ENCODE assay signal across 18 mouse cellular contexts in the genomic region with DNA sequence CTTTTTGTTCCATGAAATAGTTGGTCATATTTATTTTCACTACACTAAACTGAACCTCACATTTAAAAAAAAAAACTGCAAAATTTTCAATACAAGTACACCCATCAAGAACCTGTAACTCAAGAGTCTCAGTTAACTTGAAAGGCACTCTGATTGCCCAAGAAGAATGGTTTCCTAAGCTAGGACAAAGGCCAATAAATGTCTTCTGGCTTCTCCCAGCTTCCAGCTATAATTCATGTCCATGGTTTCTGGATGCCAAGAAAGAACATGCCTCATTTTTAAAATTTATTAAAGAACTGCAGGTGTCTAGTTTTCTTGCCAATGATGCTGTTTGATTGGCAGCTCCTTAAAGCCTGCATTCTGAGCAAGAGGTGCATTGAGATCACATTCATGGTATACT.
"Had no signal": no experiment of that assay in that cellular context is flagged by ENCODE, and none has a peak within 500 bp of the region (broad histone marks: within the 10 kb centered on the region; RNA-seq: fewer than 3 reads in every experiment).

No protein-coding gene starts in this region.

- H3K27ac ChIP-seq: midbrain, embryonic 10.5 days; midbrain, embryonic 12.5 days; neural tube, embryonic 13.5 days; neural tube, embryonic 15.5 days; stomach, embryonic 15.5 days; stomach, postnatal 0 days had no signal

- H3K9me3 ChIP-seq: midbrain, embryonic 10.5 days; midbrain, embryonic 12.5 days; neural tube, embryonic 13.5 days; neural tube, embryonic 15.5 days; stomach, embryonic 15.5 days had no signal

- DNase-seq: lung, adult 18-20 months; lung, embryonic 14.5 days; lung, postnatal 10 days; lung, postnatal 4 days; midbrain, embryonic 14.5 days; retina, postnatal 1 day; right cerebral cortex, adult 18-20 months; right cerebral cortex, postnatal 14 days; thymus, adult 2 months; thymus, postnatal 25 days; thymus, postnatal 4 days had no signal

- H3K36me3 ChIP-seq: midbrain, embryonic 10.5 days; midbrain, embryonic 12.5 days; neural tube, embryonic 13.5 days; neural tube, embryonic 15.5 days; stomach, embryonic 15.5 days had no signal

- H3K27me3 ChIP-seq: midbrain, embryonic 12.5 days; neural tube, embryonic 13.5 days; neural tube, embryonic 15.5 days; stomach, embryonic 15.5 days had no signal

- H3K4me3 ChIP-seq: midbrain, embryonic 10.5 days; midbrain, embryonic 12.5 days; myocyte; neural tube, embryonic 13.5 days; neural tube, embryonic 15.5 days; stomach, embryonic 15.5 days had no signal

- H3K9ac ChIP-seq: lung, embryonic 14.5 days; midbrain, embryonic 12.5 days; neural tube, embryonic 13.5 days; neural tube, embryonic 15.5 days; stomach, embryonic 15.5 days had no signal

- H3K4me2 ChIP-seq: lung, embryonic 14.5 days; midbrain, embryonic 12.5 days; neural tube, embryonic 13.5 days; neural tube, embryonic 15.5 days; stomach, embryonic 15.5 days had no signal

- H3K4me1 ChIP-seq: midbrain, embryonic 10.5 days; midbrain, embryonic 12.5 days; neural tube, embryonic 13.5 days; neural tube, embryonic 15.5 days; stomach, embryonic 15.5 days had no signal
